Mouse (Mus musculus) kidney, postnatal 0 days (tissue): ENCODE results near the gene Zfr. TPM values are rescaled to one million over a fixed set of nuclear protein-coding genes. Genes with fewer than 3 reads are reported as not detected.
A peak's percentile ranks its signal among the peaks of the same experiment; 100 is the strongest.

ENCODE experiments used
- ATAC-seq: fragments of 200-750 bp; cut with Nextera tagmentation; replicated peaks from 2 replicates; pipeline ENCODE4 v1.8.0; 2017; ENCODE audit warnings: low read depth, moderate number of reproducible peaks, moderate TSS enrichment, moderate library complexity; ENCODE audit not compliant: low FRiP score
- DNase-seq: peaks from one replicate; pipeline ENCODE4 v3.0.0-alpha.2; 2016; ENCODE audit warnings: low spot score
- H3K27ac ChIP-seq: fragments of 300-500 bp; sonication (generic); 2 replicates; pipeline ENCODE4 v1.5.1; 2014; ENCODE audit warnings: mild to moderate bottlenecking
- H3K27me3 ChIP-seq: fragments of 300-500 bp; sonication (generic); 2 replicates; pipeline ENCODE4 v1.6.1; 2014; ENCODE audit warnings: low read length, mixed read lengths; ENCODE audit not compliant: insufficient read depth
- H3K36me3 ChIP-seq: fragments of 300-500 bp; sonication (generic); 2 replicates; pipeline ENCODE4 v1.6.1; 2014; ENCODE audit warnings: low read length, mixed read lengths; ENCODE audit not compliant: insufficient read depth
- H3K4me1 ChIP-seq: fragments of 300-500 bp; sonication (generic); replicated peaks from 2 replicates; pipeline ENCODE4 v1.6.1; 2014; ENCODE audit warnings: antibody characterized with exemption, low read length, mixed read lengths; ENCODE audit not compliant: insufficient read depth
- H3K4me2 ChIP-seq: fragments of 300-500 bp; sonication (generic); 2 replicates; pipeline ENCODE4 v1.6.1; 2014; ENCODE audit warnings: mild to moderate bottlenecking, low read length, moderate library complexity, mixed read lengths
- H3K4me3 ChIP-seq: fragments of 300-500 bp; sonication (generic); replicated peaks from 2 replicates; pipeline ENCODE4 v1.5.1; 2014; ENCODE audit warnings: low read depth, low read length
- H3K9ac ChIP-seq: fragments of 300-500 bp; sonication (generic); 2 replicates; pipeline ENCODE4 v1.6.1; 2014; ENCODE audit warnings: low read depth, low read length
- H3K9me3 ChIP-seq: fragments of 300-500 bp; sonication (generic); replicated peaks from 2 replicates; pipeline ENCODE4 v1.6.1; 2016; ENCODE audit warnings: low read length, inconsistent platforms, mixed read lengths
- CTCF ChIP-seq: IDR thresholded peaks from 2 replicates; pipeline ENCODE4 v1.5.1; 2016; ENCODE audit warnings: antibody characterized with exemption, low read depth, mild to moderate bottlenecking, moderate library complexity
- WGBS: fragments of 180-500 bp; shearing (Covaris S2); extraction: QIAGEN DNeasy Blood & Tissue Kit; methylation state at CpG from one replicate; pipeline ENCODE4 v1.1.7; 2014; 5-methylcytosine and 5-hydroxymethylcytosine counted together
- polyA plus RNA-seq: library from polyadenylated mRNA; unstranded; fragments of >200 nt; fragmentation: Nextera tagmentation; extraction: Ambion mirVana; gene quantifications from 2 replicates; pipeline ENCODE4 v1.2.1, GENCODE M21; 2015

Gene Zfr
- polyA plus RNA-seq, 1 experiment from 2014 or later = 77.3 TPM

- no peak for ATAC-seq
- no peak for DNase-seq
- H3K27me3 ChIP-seq = no peaks in the 10 kb centered on the region
- no peak for TF ChIP-seq CTCF
- H3K4me3 ChIP-seq = no peak overlapping the region
- H3K4me2 ChIP-seq = no peak overlapping the region
- H3K9me3 ChIP-seq = no peaks in the 10 kb centered on the region
- no peaks in the 10 kb centered on the region for H3K36me3 ChIP-seq
- H3K4me1 ChIP-seq = peaks cover 5% of the 10 kb centered on the region; the same call in 1 of the 2 replicates
- no peak overlapping the region for H3K27ac ChIP-seq
- 67% methylated on average over 5 of the region's 5 CpGs for WGBS
- H3K9ac ChIP-seq = no peak overlapping the region
Observed at GRCm38 (mm10) chr15:12217849-12218248, 100.2 kb downstream of the Zfr start.

GRCm38 (mm10) chr15:12218583-12219382, 101.2 kb downstream of the Zfr start:
- Histone ChIP-seq H3K9ac (no peak overlapping the region), H3K27me3 (no peaks in the 10 kb centered on the region), H3K4me1 (peaks cover 5% of the 10 kb centered on the region; the same call in 1 of the 2 replicates), H3K9me3 (no peaks in the 10 kb centered on the region), H3K36me3 (no peaks in the 10 kb centered on the region), H3K4me3 (no peak overlapping the region), H3K4me2 (no peak overlapping the region), H3K27ac (no peak overlapping the region)
- DNase-seq = no peak
- 82% methylated on average over 11 of the region's 11 CpGs for WGBS
- peak; percentile 40; the same call in 1 of the 2 replicates for ATAC-seq
- no peak for TF ChIP-seq CTCF

GRCm38 (mm10) chr15:12221131-12221530, 103.5 kb downstream of the Zfr start:
- Histone ChIP-seq H3K4me1 (peaks cover 5% of the 10 kb centered on the region; the same call in 1 of the 2 replicates), H3K4me3 (no peak overlapping the region), H3K9ac (no peak overlapping the region), H3K4me2 (no peak overlapping the region), H3K9me3 (no peaks in the 10 kb centered on the region), H3K27me3 (no peaks in the 10 kb centered on the region), H3K27ac (no peak overlapping the region), H3K36me3 (no peaks in the 10 kb centered on the region)
- TF ChIP-seq CTCF = no peak
- ATAC-seq = 0 out of 2 replicates have a peak, but pooled peaks have one; percentile 30
- WGBS = 76% methylated on average over 13 of the region's 13 CpGs
- no peak for DNase-seq

GRCm38 (mm10) chr15:12222564-12223302, 105.1 kb downstream of the Zfr start:
- no peak overlapping the region for H3K9ac ChIP-seq
- no peak for TF ChIP-seq CTCF
- no peak overlapping the region for H3K4me2 ChIP-seq
- no peak overlapping the region for H3K4me3 ChIP-seq
- ATAC-seq = no peak
- peaks cover 5% of the 10 kb centered on the region; the same call in 1 of the 2 replicates for H3K4me1 ChIP-seq
- DNase-seq = no peak
- no peaks in the 10 kb centered on the region for H3K27me3 ChIP-seq
- 51% methylated on average over 8 of the region's 8 CpGs for WGBS
- H3K9me3 ChIP-seq = no peaks in the 10 kb centered on the region
- no peaks in the 10 kb centered on the region for H3K36me3 ChIP-seq
- H3K27ac ChIP-seq = no peak overlapping the region

- no peaks in the 10 kb centered on the region for H3K9me3 ChIP-seq
- H3K4me3 ChIP-seq = no peak overlapping the region
- TF ChIP-seq CTCF = no peak
- H3K9ac ChIP-seq = no peak overlapping the region
- H3K27me3 ChIP-seq = no peaks in the 10 kb centered on the region
- H3K36me3 ChIP-seq = no peaks in the 10 kb centered on the region
- no peak overlapping the region for H3K4me2 ChIP-seq
- no peak for DNase-seq
- no peak overlapping the region for H3K27ac ChIP-seq
- 87% methylated on average over 6 of the region's 6 CpGs for WGBS
- H3K4me1 ChIP-seq = peaks cover 5% of the 10 kb centered on the region; the same call in 1 of the 2 replicates
- no peak for ATAC-seq
Observed at GRCm38 (mm10) chr15:12223393-12223792, 105.8 kb downstream of the Zfr start.

- H3K36me3 ChIP-seq = no peaks in the 10 kb centered on the region
- no peak overlapping the region for H3K4me3 ChIP-seq
- DNase-seq (no peak), ATAC-seq (no peak)
- no peak overlapping the region for H3K27ac ChIP-seq
- no peak overlapping the region for H3K9ac ChIP-seq
- H3K4me2 ChIP-seq = no peak overlapping the region
- no peaks in the 10 kb centered on the region for H3K9me3 ChIP-seq
- peaks cover 5% of the 10 kb centered on the region; the same call in 1 of the 2 replicates for H3K4me1 ChIP-seq
- H3K27me3 ChIP-seq = no peaks in the 10 kb centered on the region
- TF ChIP-seq CTCF = no peak
- WGBS = 97% methylated on average over 2 of the region's 2 CpGs
Observed at GRCm38 (mm10) chr15:12224239-12224638, 106.6 kb downstream of the Zfr start.
